Mouse (Mus musculus) kidney, adult 2 months (tissue): ENCODE measurements around the gene C1qtnf5. TPM values are rescaled to one million over a fixed set of nuclear protein-coding genes. Genes with fewer than 3 reads are reported as not detected.
A peak's percentile ranks its signal among the peaks of the same experiment; 100 is the strongest.

Experiments
- DNase-seq: peaks from one replicate; pipeline ENCODE4 v3.0.0; 2021
- H3K27ac ChIP-seq: fragments of 200-500 bp; 2 replicates; pipeline ENCODE4 v1.5.1; 2012; ENCODE audit warnings: low read depth, low read length, control low read depth, inconsistent platforms; ENCODE audit not compliant: insufficient read depth
- H3K27me3 ChIP-seq: fragments of 200-500 bp; replicated peaks from 2 replicates; pipeline ENCODE4 v1.6.1; 2012; ENCODE audit warnings: mild to moderate bottlenecking, moderate library complexity, low read length, inconsistent platforms; ENCODE audit not compliant: control insufficient read depth, insufficient read depth
- H3K36me3 ChIP-seq: fragments of 200-500 bp; 2 replicates; pipeline ENCODE4 v1.6.1; 2012; ENCODE audit warnings: mild to moderate bottlenecking, moderate library complexity, low read length, inconsistent platforms; ENCODE audit not compliant: control insufficient read depth, insufficient read depth
- H3K4me1 ChIP-seq: fragments of 200-500 bp; 2 replicates; pipeline ENCODE4 v1.6.1; 2011; ENCODE audit warnings: low read length; ENCODE audit not compliant: control insufficient read depth, insufficient read depth
- H3K4me3 ChIP-seq: fragments of 200-500 bp; 2 replicates; pipeline ENCODE4 v1.5.1; 2011; ENCODE audit warnings: mild to moderate bottlenecking, low read depth, low read length, control low read depth; ENCODE audit not compliant: insufficient read depth
- CTCF ChIP-seq: fragments of 200-500 bp; conservative IDR thresholded peaks from 2 replicates; pipeline ENCODE4 v1.5.1; 2011; ENCODE audit warnings: low read depth, mild to moderate bottlenecking, control low read depth, low read length, moderate library complexity, mixed read lengths; ENCODE audit not compliant: insufficient read depth, insufficient read length
- POLR2A ChIP-seq: fragments of 200-500 bp; IDR thresholded peaks from one replicate; pipeline ENCODE4 v1.6.1; 2011; ENCODE audit warnings: low read depth, low read length, control low read depth
- WGBS: fragments of 180-500 bp; shearing (Covaris S2); methylation state at CpG from one replicate; pipeline ENCODE4 v1.1.7; 2018; 5-methylcytosine and 5-hydroxymethylcytosine counted together
- polyA plus RNA-seq: library from polyadenylated mRNA; depleted of rRNA; stranded (reverse); fragments of >200 nt; gene quantifications from 2 replicates; pipeline ENCODE4 v1.2.3, GENCODE M21; 2012; rRNA removed

Gene C1qtnf5
- polyA plus RNA-seq, 1 experiment = 16.8 TPM

- no peaks in the 10 kb centered on the region; the same call in 1 of the 2 replicates for H3K36me3 ChIP-seq
- no peak for DNase-seq
- no peaks in the 10 kb centered on the region for H3K4me1 ChIP-seq
- 80% methylated on average over 5 of the region's 5 CpGs for WGBS
- H3K4me3 ChIP-seq = no peak overlapping the region
- TF ChIP-seq POLR2A (no peak), CTCF (no peak)
- no peak overlapping the region for H3K27ac ChIP-seq
- no peaks in the 10 kb centered on the region for H3K27me3 ChIP-seq
Observed at GRCm38 (mm10) chr9:44141951-44142350, 34.9 kb downstream of the C1qtnf5 start.

- Histone ChIP-seq H3K4me3 (no peak overlapping the region), H3K36me3 (no peaks in the 10 kb centered on the region; the same call in 1 of the 2 replicates), H3K27me3 (no peaks in the 10 kb centered on the region), H3K27ac (no peak overlapping the region), H3K4me1 (no peaks in the 10 kb centered on the region)
- DNase-seq = no peak
- 66% methylated on average over 5 of the region's 5 CpGs for WGBS
- TF ChIP-seq CTCF (no peak), POLR2A (no peak)
Observed at GRCm38 (mm10) chr9:44143421-44143820, 36.4 kb downstream of the C1qtnf5 start.

- peak; percentile 67 for DNase-seq
- no peaks in the 10 kb centered on the region for H3K4me1 ChIP-seq
- H3K4me3 ChIP-seq = no peak overlapping the region
- WGBS = 27% methylated on average over 7 of the region's 8 CpGs
- H3K27ac ChIP-seq = peak overlapping the region; percentile 3; the same call in 1 of the 2 replicates
- TF ChIP-seq POLR2A (no peak), CTCF (peak; percentile 48; the same call in 1 of the 2 replicates)
- no peaks in the 10 kb centered on the region; the same call in 1 of the 2 replicates for H3K36me3 ChIP-seq
- no peaks in the 10 kb centered on the region for H3K27me3 ChIP-seq
Observed at GRCm38 (mm10) chr9:44144023-44144717, 37.1 kb downstream of the C1qtnf5 start.

- Histone ChIP-seq H3K27me3 (no peaks in the 10 kb centered on the region), H3K4me1 (no peaks in the 10 kb centered on the region), H3K36me3 (no peaks in the 10 kb centered on the region; the same call in 1 of the 2 replicates), H3K4me3 (no peak overlapping the region), H3K27ac (peak overlapping the region; percentile 3; the same call in 1 of the 2 replicates)
- no peak for DNase-seq
- no peak for TF ChIP-seq POLR2A
- TF ChIP-seq CTCF = no peak
Observed at GRCm38 (mm10) chr9:44144718-44145060, 37.6 kb downstream of the C1qtnf5 start.

GRCm38 (mm10) chr9:44147290-44147689, 40.2 kb downstream of the C1qtnf5 start:
- no peak overlapping the region for H3K27ac ChIP-seq
- peak; percentile 46 for DNase-seq
- H3K4me1 ChIP-seq = no peaks in the 10 kb centered on the region
- H3K4me3 ChIP-seq = no peak overlapping the region
- no peaks in the 10 kb centered on the region for H3K27me3 ChIP-seq
- TF ChIP-seq CTCF (peak; percentile 35; the same call in 1 of the 2 replicates), POLR2A (no peak)
- WGBS = 31% methylated on average over 3 of the region's 3 CpGs
- peaks cover 2% of the 10 kb centered on the region for H3K36me3 ChIP-seq

Other genes with a start within 250 kb of the C1qtnf5 start
- 9.2 and 20.6 TPM in 2 replicates for gene Thy1, start 63.9 kb upstream of the C1qtnf5 start, polyA plus RNA-seq
- gene Usp2, start 40.2 kb upstream of the C1qtnf5 start, polyA plus RNA-seq = 55.5 and 66.8 TPM in 2 replicates
- gene Mfrp, start 5.5 kb upstream of the C1qtnf5 start, polyA plus RNA-seq = 4.4 and 5.4 TPM in 2 replicates
- gene Gm49380, start 6.3 kb downstream of the C1qtnf5 start, polyA plus RNA-seq = not detected in 2 replicates
- 28.8 and 30.9 TPM in 2 replicates for gene Rnf26, start 6.3 kb downstream of the C1qtnf5 start, polyA plus RNA-seq
- gene Mcam, start 27.2 kb downstream of the C1qtnf5 start, polyA plus RNA-seq = 27.9 and 32.8 TPM in 2 replicates
- gene Cbl, start 126.8 kb downstream of the C1qtnf5 start, polyA plus RNA-seq = 6.6 and 8.1 TPM in 2 replicates
- not detected in 2 replicates for gene Ccdc153, start 133.4 kb downstream of the C1qtnf5 start, polyA plus RNA-seq
- gene Pdzd3, start 144.2 kb downstream of the C1qtnf5 start, polyA plus RNA-seq = 58.0 and 62.5 TPM in 2 replicates
- gene Nlrx1, start 161.4 kb downstream of the C1qtnf5 start, polyA plus RNA-seq = 15.2 and 17.4 TPM in 2 replicates
- gene Abcg4, start 181.4 kb downstream of the C1qtnf5 start, polyA plus RNA-seq = 0.45 and 1.2 TPM in 2 replicates
- 14.4 and 17.8 TPM in 2 replicates for gene Hinfp, start 198.4 kb downstream of the C1qtnf5 start, polyA plus RNA-seq
- 164 and 194 TPM in 2 replicates for gene C2cd2l, start 213.0 kb downstream of the C1qtnf5 start, polyA plus RNA-seq
- gene Dpagt1, start 218.8 kb downstream of the C1qtnf5 start, polyA plus RNA-seq = 41.9 and 45.8 TPM in 2 replicates
- gene H2afx, start 227.4 kb downstream of the C1qtnf5 start, polyA plus RNA-seq = 23.6 and 31.5 TPM in 2 replicates
- gene Hmbs, start 237.0 kb downstream of the C1qtnf5 start, polyA plus RNA-seq = 47.4 and 49.3 TPM in 2 replicates